Mouse (Mus musculus): ENCODE measurements around the gene Olfr516. TPM values are rescaled to one million over a fixed set of nuclear protein-coding genes. Genes with fewer than 3 reads are reported as not detected.
"Not testable (repeated sequence)": the region's sequence is repeated elsewhere in the genome, so short reads cannot be mapped to it uniquely, and the experiment has no call there.

The Olfr516 gene
- not detected in 2 replicates for polyA plus RNA-seq (2015; fragmentation: Nextera tagmentation; extraction: Ambion mirVana)

DNA sequence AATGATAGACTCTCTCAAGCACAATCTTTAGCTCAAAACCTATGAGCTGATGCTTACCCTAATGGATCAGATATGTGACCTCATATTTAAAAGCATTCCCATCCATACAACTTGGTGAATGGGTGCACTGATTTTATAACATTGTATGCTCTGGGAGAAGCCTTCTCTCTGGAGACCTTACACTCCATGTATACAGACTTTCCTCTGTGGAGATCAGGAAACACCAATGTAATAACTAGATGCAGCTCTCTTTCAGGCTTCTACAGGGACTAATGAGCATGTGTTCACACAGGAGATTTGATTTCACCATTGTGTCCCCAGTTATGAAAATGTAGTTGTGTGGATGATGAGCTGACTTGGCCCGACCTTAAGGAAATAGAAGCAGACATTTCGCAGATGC is at the start of gene Olfr516:
Gene Olfr516, minus strand, starts transcription at position 101 of the 400 bp plus-strand sequence.
- H3K36me3 ChIP-seq (ENCODE audit: control insufficient read depth, insufficient read depth, low read length) = no peaks in the 10 kb centered on the region
- no peaks in the 10 kb centered on the region for H3K27me3 ChIP-seq (replicated peaks; ENCODE audit: control insufficient read depth, insufficient read depth, low read length)
- no peak for ATAC-seq
- H3K4me1 ChIP-seq (ENCODE audit: control insufficient read depth, insufficient read depth, low read length) = no peaks in the 10 kb centered on the region
- no peak within 1 kb of the TSS for H3K4me3 ChIP-seq (ENCODE audit: low read length)
- no peaks in the 10 kb centered on the region for H3K9me3 ChIP-seq (ENCODE audit: control insufficient read depth, low read length)
- H3K27ac ChIP-seq (ENCODE audit: low read length) = no peak within 1 kb of the TSS
- no peak within 1 kb of the TSS for H3K4me2 ChIP-seq (ENCODE audit: low read depth, low read length)
- 91% methylated on average over 2 of the region's 2 CpGs for WGBS
- no peak within 1 kb of the TSS for H3K9ac ChIP-seq (ENCODE audit: low read depth, low read length)

DNA sequence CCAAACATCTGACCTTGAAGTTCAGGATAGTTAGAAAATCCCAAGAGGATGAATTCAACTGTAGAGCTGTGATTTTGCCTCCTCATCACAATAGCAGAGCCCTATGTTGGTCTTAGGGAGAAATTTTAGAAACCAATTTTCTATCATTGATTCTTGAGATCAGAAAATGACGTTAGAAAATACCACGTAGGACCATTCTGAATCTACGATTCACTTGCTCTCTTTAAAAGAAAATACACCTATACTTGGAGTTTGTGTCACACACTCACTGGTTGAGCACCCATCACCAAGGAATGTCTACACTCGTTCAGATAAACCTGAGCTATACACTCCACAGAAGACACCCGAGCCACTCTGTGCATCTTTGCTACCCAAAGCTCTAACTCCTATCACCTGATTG is 44.0 kb upstream of the Olfr516 start, which contains the start of gene Olfr519:
Gene Olfr519, minus strand, starts transcription at position 101 of the 400 bp plus-strand sequence.
- WGBS = 80% methylated on average over 5 of the region's 5 CpGs
- no peak for ATAC-seq
- Histone ChIP-seq H3K27ac (ENCODE audit: low read length) (no peak within 1 kb of the TSS), H3K4me3 (ENCODE audit: low read length) (no peak within 1 kb of the TSS), H3K9ac (ENCODE audit: low read depth, low read length) (no peak within 1 kb of the TSS), H3K4me1 (ENCODE audit: control insufficient read depth, insufficient read depth, low read length) (no peaks in the 10 kb centered on the region), H3K36me3 (ENCODE audit: control insufficient read depth, insufficient read depth, low read length) (no peaks in the 10 kb centered on the region), H3K27me3 (replicated peaks; ENCODE audit: control insufficient read depth, insufficient read depth, low read length) (no peaks in the 10 kb centered on the region), H3K4me2 (ENCODE audit: low read depth, low read length) (no peak within 1 kb of the TSS), H3K9me3 (ENCODE audit: control insufficient read depth, low read length) (no peaks in the 10 kb centered on the region)

DNA sequence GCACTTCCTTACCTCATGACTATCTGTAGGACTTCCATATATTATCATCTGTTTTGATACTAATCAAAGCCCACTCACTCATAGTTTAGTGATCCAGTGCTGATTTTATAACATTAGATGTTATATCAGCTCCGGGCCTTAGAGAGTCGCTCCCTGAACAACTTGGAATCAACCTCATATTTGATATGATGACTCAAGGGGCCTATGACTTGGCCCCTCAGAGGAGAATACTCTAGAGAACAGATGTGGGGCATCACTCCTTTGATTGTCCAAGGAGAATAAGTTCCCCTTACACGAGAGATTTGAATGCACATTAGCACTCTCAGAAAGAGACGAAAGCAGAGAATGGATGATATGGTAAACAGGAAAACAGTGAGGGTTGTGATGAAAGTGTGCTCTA is 34.6 kb upstream of the Olfr516 start, which contains the start of gene Olfr518:
Gene Olfr518, minus strand, starts transcription at position 101 of the 400 bp plus-strand sequence.
- Histone ChIP-seq H3K9ac (ENCODE audit: low read depth, low read length) (no peak within 1 kb of the TSS), H3K4me1 (ENCODE audit: control insufficient read depth, insufficient read depth, low read length) (no peaks in the 10 kb centered on the region), H3K27me3 (replicated peaks; ENCODE audit: control insufficient read depth, insufficient read depth, low read length) (no peaks in the 10 kb centered on the region), H3K36me3 (ENCODE audit: control insufficient read depth, insufficient read depth, low read length) (no peaks in the 10 kb centered on the region), H3K9me3 (ENCODE audit: control insufficient read depth, low read length) (no peaks in the 10 kb centered on the region), H3K4me3 (ENCODE audit: low read length) (no peak within 1 kb of the TSS), H3K27ac (ENCODE audit: low read length) (no peak within 1 kb of the TSS), H3K4me2 (ENCODE audit: low read depth, low read length) (no peak within 1 kb of the TSS)
- ATAC-seq = no peak
- 79% methylated on average over 4 of the region's 4 CpGs for WGBS

DNA sequence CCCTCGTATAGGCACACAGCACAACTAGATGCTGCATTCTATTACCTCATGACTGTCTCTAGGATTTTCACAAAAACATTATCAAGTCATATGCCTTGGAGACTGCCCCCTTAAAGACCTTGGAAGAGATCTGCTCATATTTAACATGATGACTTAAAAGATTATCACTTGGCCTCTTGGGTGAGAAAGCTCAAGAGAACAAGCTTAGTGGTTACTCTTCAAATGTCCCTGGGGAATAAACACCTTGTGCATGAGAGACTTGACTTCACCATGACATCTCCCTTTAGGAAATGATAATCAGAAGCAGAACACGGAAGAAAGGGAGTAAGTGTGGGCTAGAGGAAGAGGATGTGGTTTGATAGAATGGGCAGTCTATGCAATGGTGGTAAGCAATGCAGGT is 21.9 kb upstream of the Olfr516 start, which contains the start of gene Olfr517:
Gene Olfr517, minus strand, starts transcription at position 101 of the 400 bp plus-strand sequence.
- Histone ChIP-seq H3K4me3 (ENCODE audit: low read length) (no peak within 1 kb of the TSS), H3K36me3 (ENCODE audit: control insufficient read depth, insufficient read depth, low read length) (no peaks in the 10 kb centered on the region), H3K9me3 (ENCODE audit: control insufficient read depth, low read length) (no peaks in the 10 kb centered on the region), H3K4me2 (ENCODE audit: low read depth, low read length) (no peak within 1 kb of the TSS), H3K27me3 (replicated peaks; ENCODE audit: control insufficient read depth, insufficient read depth, low read length) (no peaks in the 10 kb centered on the region), H3K9ac (ENCODE audit: low read depth, low read length) (no peak within 1 kb of the TSS), H3K27ac (ENCODE audit: low read length) (no peak within 1 kb of the TSS), H3K4me1 (ENCODE audit: control insufficient read depth, insufficient read depth, low read length) (no peaks in the 10 kb centered on the region)
- WGBS = 65% methylated on average over 2 of the region's 2 CpGs
- no peak for ATAC-seq

DNA sequence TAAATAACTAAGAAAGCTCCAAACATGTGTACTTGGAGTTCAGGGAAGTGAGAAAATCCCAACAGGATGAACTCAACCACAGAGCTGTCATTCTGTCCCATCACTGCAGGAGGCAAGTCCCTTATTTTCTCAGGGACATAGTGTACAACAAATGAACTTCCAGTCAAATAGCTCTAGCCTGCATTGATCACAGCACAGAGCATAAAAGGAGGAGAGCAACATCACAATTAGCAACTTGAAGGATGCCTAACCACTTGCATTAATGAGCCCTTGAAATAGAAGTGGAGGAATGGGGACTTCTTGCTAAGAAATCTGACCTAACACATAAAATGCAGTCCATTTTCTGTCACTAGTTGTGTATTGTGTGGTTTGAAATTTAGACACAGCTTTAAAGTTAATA is 24.4 kb downstream of the Olfr516 start, which contains the start of gene Olfr514:
Gene Olfr514, minus strand, starts transcription at position 101 of the 400 bp plus-strand sequence.
- no peak for ATAC-seq
- Histone ChIP-seq H3K4me3 (ENCODE audit: low read length) (no peak within 1 kb of the TSS), H3K27ac (ENCODE audit: low read length) (no peak within 1 kb of the TSS), H3K9ac (ENCODE audit: low read depth, low read length) (no peak within 1 kb of the TSS), H3K9me3 (ENCODE audit: control insufficient read depth, low read length) (peaks cover 2% of the 10 kb centered on the region; the same call in 1 of the 2 replicates), H3K36me3 (ENCODE audit: control insufficient read depth, insufficient read depth, low read length) (no peaks in the 10 kb centered on the region), H3K4me2 (ENCODE audit: low read depth, low read length) (no peak within 1 kb of the TSS), H3K4me1 (ENCODE audit: control insufficient read depth, insufficient read depth, low read length) (no peaks in the 10 kb centered on the region), H3K27me3 (replicated peaks; ENCODE audit: control insufficient read depth, insufficient read depth, low read length) (no peaks in the 10 kb centered on the region)

DNA sequence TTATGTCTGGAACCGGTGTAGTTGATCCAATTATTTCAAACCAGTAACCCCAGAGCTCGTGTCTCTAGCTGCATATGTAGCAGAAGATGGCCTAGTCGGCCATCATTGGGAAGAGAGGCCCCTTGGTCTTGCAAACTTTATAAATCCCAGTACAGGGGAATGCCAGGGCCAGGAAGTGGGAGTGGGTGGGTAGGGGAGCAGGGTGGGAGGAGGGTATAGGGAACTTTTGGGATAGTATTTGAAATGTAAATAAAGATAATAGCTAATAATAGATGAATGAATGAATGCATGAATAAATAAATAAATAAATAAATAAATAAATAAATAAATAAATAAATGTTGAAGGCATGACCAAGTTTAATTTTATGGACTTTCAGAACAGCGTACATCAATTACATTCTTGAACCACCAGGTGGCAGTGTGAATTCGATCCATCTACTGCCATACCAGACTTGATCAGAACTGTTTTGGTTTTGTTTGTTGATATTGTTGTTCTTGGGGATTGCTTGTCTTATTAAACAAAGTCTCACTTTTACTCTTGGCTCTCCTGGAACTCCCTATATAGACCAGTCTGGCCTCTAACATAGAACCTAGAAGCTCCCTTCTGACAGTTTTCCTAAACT is 35.6 kb downstream of the Olfr516 start:
- not testable (repeated sequence) for H3K36me3 ChIP-seq (ENCODE audit: control insufficient read depth, insufficient read depth, low read length); H3K9me3 ChIP-seq (ENCODE audit: control insufficient read depth, low read length); H3K27me3 ChIP-seq (replicated peaks; ENCODE audit: control insufficient read depth, insufficient read depth, low read length); H3K4me3 ChIP-seq (ENCODE audit: low read length); H3K4me2 ChIP-seq (ENCODE audit: low read depth, low read length); H3K9ac ChIP-seq (ENCODE audit: low read depth, low read length); H3K27ac ChIP-seq (ENCODE audit: low read length); ATAC-seq; H3K4me1 ChIP-seq (ENCODE audit: control insufficient read depth, insufficient read depth, low read length)
- WGBS = 65% methylated on average over 5 of the region's 5 CpGs

DNA sequence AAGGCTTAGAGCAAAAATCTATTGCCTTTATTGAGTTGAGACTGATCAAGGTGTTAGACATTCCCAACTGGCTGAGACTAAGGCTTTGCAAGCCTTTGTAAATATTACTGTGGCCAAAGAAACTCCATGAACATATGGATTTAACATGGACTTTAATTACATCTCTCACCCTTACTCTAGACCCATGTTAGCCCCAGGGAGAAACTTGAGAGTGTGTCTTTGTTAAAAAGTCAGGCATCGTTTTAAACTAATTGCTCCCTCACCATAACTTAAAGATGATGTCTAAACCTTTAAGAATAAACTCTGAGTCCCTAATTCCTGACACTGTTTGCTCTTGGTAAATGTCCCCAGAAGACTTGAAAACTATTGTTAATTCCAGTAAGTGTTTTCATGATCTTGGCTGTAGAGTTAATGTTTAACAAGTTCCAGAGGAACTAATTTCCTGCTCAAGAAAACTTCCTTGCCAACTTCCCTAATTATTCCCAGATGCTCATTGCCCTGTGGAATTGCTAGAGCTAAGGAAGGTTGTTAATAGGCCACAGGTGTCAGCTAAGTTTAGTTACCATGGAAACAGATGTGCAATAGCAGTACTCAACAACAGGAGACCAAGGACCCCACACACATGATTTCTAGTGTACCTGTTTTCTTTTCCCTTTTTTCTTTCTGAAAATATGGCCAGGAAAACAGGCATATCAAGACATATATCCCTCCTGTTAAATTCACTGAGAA is 53.0 kb downstream of the Olfr516 start:
- WGBS = 47% methylated on average over 1 of the region's 1 CpGs
- H3K9ac ChIP-seq (ENCODE audit: low read depth, low read length) = no peak overlapping the region
- ATAC-seq = no peak
- no peak overlapping the region for H3K4me3 ChIP-seq (ENCODE audit: low read length)
- H3K4me2 ChIP-seq (ENCODE audit: low read depth, low read length) = no peak overlapping the region
- no peaks in the 10 kb centered on the region for H3K9me3 ChIP-seq (ENCODE audit: control insufficient read depth, low read length)
- no peaks in the 10 kb centered on the region for H3K27me3 ChIP-seq (replicated peaks; ENCODE audit: control insufficient read depth, insufficient read depth, low read length)
- no peaks in the 10 kb centered on the region for H3K36me3 ChIP-seq (ENCODE audit: control insufficient read depth, insufficient read depth, low read length)
- H3K27ac ChIP-seq (ENCODE audit: low read length) = no peak overlapping the region
- no peaks in the 10 kb centered on the region for H3K4me1 ChIP-seq (ENCODE audit: control insufficient read depth, insufficient read depth, low read length)

Other genes starting within 250 kb of the Olfr516 start
- not detected in 2 replicates for gene Olfr506, start 239.7 kb downstream of the Olfr516 start, polyA plus RNA-seq (2015; fragmentation: Nextera tagmentation; extraction: Ambion mirVana)
- not detected in 2 replicates for gene Olfr507, start 228.7 kb downstream of the Olfr516 start, polyA plus RNA-seq (2015; fragmentation: Nextera tagmentation; extraction: Ambion mirVana)
- not detected in 2 replicates for gene Olfr508, start 220.5 kb downstream of the Olfr516 start, polyA plus RNA-seq (2015; fragmentation: Nextera tagmentation; extraction: Ambion mirVana)
- not detected in 2 replicates for gene Olfr509, start 198.6 kb downstream of the Olfr516 start, polyA plus RNA-seq (2015; fragmentation: Nextera tagmentation; extraction: Ambion mirVana)
- not detected in 2 replicates for gene Olfr510, start 184.1 kb downstream of the Olfr516 start, polyA plus RNA-seq (2015; fragmentation: Nextera tagmentation; extraction: Ambion mirVana)
- not detected in 2 replicates for gene Olfr512, start 137.2 kb downstream of the Olfr516 start, polyA plus RNA-seq (2015; fragmentation: Nextera tagmentation; extraction: Ambion mirVana)
- not detected in 2 replicates for gene Olfr513, start 99.6 kb downstream of the Olfr516 start, polyA plus RNA-seq (2015; fragmentation: Nextera tagmentation; extraction: Ambion mirVana)
- gene Olfr514, start 24.5 kb downstream of the Olfr516 start, polyA plus RNA-seq (2015; fragmentation: Nextera tagmentation; extraction: Ambion mirVana) = not detected in 2 replicates
- not detected in 2 replicates for gene Olfr517, start 21.9 kb upstream of the Olfr516 start, polyA plus RNA-seq (2015; fragmentation: Nextera tagmentation; extraction: Ambion mirVana)
- not detected in 2 replicates for gene Olfr518, start 34.5 kb upstream of the Olfr516 start, polyA plus RNA-seq (2015; fragmentation: Nextera tagmentation; extraction: Ambion mirVana)
- gene Olfr519, start 43.9 kb upstream of the Olfr516 start, polyA plus RNA-seq (2015; fragmentation: Nextera tagmentation; extraction: Ambion mirVana) = not detected in 2 replicates
- gene Nlrp10, start 79.6 kb upstream of the Olfr516 start, polyA plus RNA-seq (2015; fragmentation: Nextera tagmentation; extraction: Ambion mirVana) = 0.06 TPM in 1 of 2 replicates, not detected in the other
- gene Eif3f, start 83.9 kb upstream of the Olfr516 start, polyA plus RNA-seq (2015; fragmentation: Nextera tagmentation; extraction: Ambion mirVana) = 68.2 TPM in 2 replicates
- 1.8 and 1.9 TPM in 2 replicates for gene Tub, start 99.8 kb upstream of the Olfr516 start, polyA plus RNA-seq (2015; fragmentation: Nextera tagmentation; extraction: Ambion mirVana)
- gene Ric3, start 232.8 kb upstream of the Olfr516 start, polyA plus RNA-seq (2015; fragmentation: Nextera tagmentation; extraction: Ambion mirVana) = 1.5 and 1.7 TPM in 2 replicates

Data from intestine, embryonic 16.5 days (tissue).